Comparison of ENCODE assay signal across 18 mouse cellular contexts in the genomic region with DNA sequence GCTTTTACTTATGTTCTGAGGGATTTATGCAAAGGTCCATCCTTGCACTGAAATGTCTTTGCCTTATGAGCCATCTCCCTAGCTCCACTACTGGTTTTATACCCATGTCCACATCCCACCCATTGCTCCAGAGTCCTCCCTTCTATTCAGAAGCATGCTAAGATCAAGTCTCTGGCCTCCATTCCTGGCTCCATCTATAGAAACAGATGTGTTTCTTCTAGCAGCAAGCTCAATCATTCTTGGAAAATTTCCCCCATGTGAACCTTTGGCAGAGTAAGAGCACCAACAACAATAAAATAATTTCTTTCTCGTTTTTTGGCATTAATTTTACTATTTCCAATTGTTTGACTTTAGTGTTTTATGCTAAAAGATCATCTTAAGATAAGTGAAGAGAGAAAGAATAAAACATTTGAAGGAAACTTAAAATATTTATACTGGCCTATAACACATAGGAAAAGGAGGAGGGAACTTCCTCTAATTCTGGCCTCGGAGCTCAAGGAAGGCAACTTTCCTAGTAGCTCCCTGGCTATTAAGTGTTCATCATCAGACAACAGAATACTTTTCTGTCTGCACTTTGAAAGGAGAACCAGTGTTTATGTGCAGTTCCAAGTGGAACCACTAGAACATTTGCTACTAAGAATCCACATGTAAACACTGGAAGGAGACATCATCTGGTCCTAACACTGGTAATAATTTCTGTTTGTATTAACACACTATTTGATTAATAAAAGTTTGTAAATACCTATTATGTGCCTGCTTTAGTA.
"Had no signal": no experiment of that assay in that cellular context is flagged by ENCODE, and none has a peak within 500 bp of the region (broad histone marks: within the 10 kb centered on the region; RNA-seq: fewer than 3 reads in every experiment).

No protein-coding gene starts in this region.

- H3K36me3 ChIP-seq: hindbrain, embryonic 15.5 days; limb, embryonic 10.5 days; limb, embryonic 13.5 days; liver, embryonic 12.5 days; liver, embryonic 15.5 days; midbrain, embryonic 12.5 days had no signal

- ATAC-seq: liver, embryonic 12.5 days; midbrain, embryonic 16.5 days had no signal

- H3K4me1 ChIP-seq: hindbrain, embryonic 15.5 days; limb, embryonic 10.5 days; limb, embryonic 13.5 days; liver, embryonic 12.5 days; liver, embryonic 15.5 days; midbrain, embryonic 12.5 days had no signal

- H3K27me3 ChIP-seq: hindbrain, embryonic 15.5 days; limb, embryonic 13.5 days; liver, embryonic 12.5 days; liver, embryonic 15.5 days; midbrain, embryonic 12.5 days had no signal

- H3K4me2 ChIP-seq: hindbrain, embryonic 15.5 days; limb, embryonic 13.5 days; liver, embryonic 12.5 days; liver, embryonic 15.5 days; midbrain, embryonic 12.5 days had no signal

- H3K9ac ChIP-seq: hindbrain, embryonic 15.5 days; limb, embryonic 13.5 days; liver, embryonic 12.5 days; liver, embryonic 15.5 days; midbrain, embryonic 12.5 days had no signal

- H3K27ac ChIP-seq: hindbrain, embryonic 15.5 days; limb, embryonic 10.5 days; limb, embryonic 13.5 days; liver, embryonic 12.5 days; liver, embryonic 15.5 days; macrophage; midbrain, embryonic 12.5 days had no signal

- H3K4me3 ChIP-seq: hindbrain, embryonic 15.5 days; limb, embryonic 10.5 days; limb, embryonic 13.5 days; liver, embryonic 12.5 days; liver, embryonic 15.5 days; midbrain, embryonic 12.5 days; myocyte had no signal

- DNase-seq: kidney, adult 18-20 months; kidney, postnatal 10 days; kidney, postnatal 36 days; layer of hippocampus, adult 9-11 months; liver; lung, adult 2 months; thymus, adult 2 months; thymus, postnatal 14 days; thymus, postnatal 4 days had no signal

- H3K9me3 ChIP-seq: hindbrain, embryonic 15.5 days; limb, embryonic 10.5 days; limb, embryonic 13.5 days; liver, embryonic 12.5 days; liver, embryonic 15.5 days; midbrain, embryonic 12.5 days had no signal
